Mouse (Mus musculus) heart, embryonic 13.5 days (tissue): Measurements from ENCODE around the gene Cfap97d1. TPM values are rescaled to one million over a fixed set of nuclear protein-coding genes. Genes with fewer than 3 reads are reported as not detected.

Source experiments
- ATAC-seq: fragments of 200-750 bp; cut with Nextera tagmentation; 2 replicates; pipeline ENCODE4 v1.8.0; 2017; ENCODE audit warnings: moderate TSS enrichment; ENCODE audit not compliant: insufficient number of reproducible peaks, low FRiP score, low TSS enrichment; ENCODE audit errors: extremely low read depth
- H3K27ac ChIP-seq: fragments of 300-500 bp; sonication (generic); replicated peaks from 2 replicates; pipeline ENCODE4 v1.5.1; 2015; ENCODE audit warnings: moderate library complexity, mild to moderate bottlenecking, inconsistent platforms
- H3K27me3 ChIP-seq: fragments of 300-500 bp; sonication (generic); replicated peaks from 2 replicates; pipeline ENCODE4 v1.6.1; 2015; ENCODE audit warnings: mild to moderate bottlenecking, inconsistent platforms
- H3K36me3 ChIP-seq: fragments of 300-500 bp; sonication (generic); 2 replicates; pipeline ENCODE4 v1.6.1; 2015; ENCODE audit warnings: mild to moderate bottlenecking, inconsistent platforms
- H3K4me1 ChIP-seq: fragments of 300-500 bp; sonication (generic); 2 replicates; pipeline ENCODE4 v1.6.1; 2015; ENCODE audit warnings: inconsistent platforms
- H3K4me2 ChIP-seq: fragments of 300-500 bp; sonication (generic); 2 replicates; pipeline ENCODE4 v1.6.1; 2015; ENCODE audit warnings: inconsistent platforms, mild to moderate bottlenecking, moderate library complexity
- H3K4me3 ChIP-seq: fragments of 300-500 bp; sonication (generic); 2 replicates; pipeline ENCODE4 v1.5.1; 2015; ENCODE audit warnings: moderate library complexity, mild to moderate bottlenecking, inconsistent platforms
- H3K9ac ChIP-seq: fragments of 300-500 bp; sonication (generic); 2 replicates; pipeline ENCODE4 v1.6.1; 2015; ENCODE audit warnings: inconsistent platforms, mild to moderate bottlenecking, moderate library complexity
- H3K9me3 ChIP-seq: fragments of 300-500 bp; sonication (generic); 2 replicates; pipeline ENCODE4 v1.6.1; 2016; ENCODE audit warnings: inconsistent platforms
- WGBS: fragments of 180-500 bp; shearing (Covaris S2); methylation state at CpG from one replicate; pipeline ENCODE4 v1.1.7; 2015; ENCODE audit warnings: mixed read lengths; 5-methylcytosine and 5-hydroxymethylcytosine counted together
- polyA plus RNA-seq: library from polyadenylated mRNA; unstranded; fragments of >200 nt; fragmentation: Nextera tagmentation; extraction: Ambion mirVana; gene quantifications from 2 replicates; pipeline ENCODE4 v1.2.1, GENCODE M21; 2015

Cfap97d1 gene
- polyA plus RNA-seq, 1 experiment from 2014 or later = not detected

- Histone ChIP-seq H3K36me3 (no peaks in the 10 kb centered on the region), H3K27me3 (peaks cover 11% of the 10 kb centered on the region; the same call in 1 of the 2 replicates), H3K9ac (no peak overlapping the region), H3K27ac (no peak overlapping the region), H3K9me3 (no peaks in the 10 kb centered on the region), H3K4me2 (no peak overlapping the region), H3K4me3 (no peak overlapping the region), H3K4me1 (peaks cover 12% of the 10 kb centered on the region)
- WGBS = 64% methylated on average over 3 of the region's 3 CpGs
- no peak for ATAC-seq
Observed at GRCm38 (mm10) chr11:101991813-101992212, 7.7 kb downstream of the Cfap97d1 start.

GRCm38 (mm10) chr11:101992411-101992810, 8.3 kb downstream of the Cfap97d1 start:
- H3K27me3 ChIP-seq = peaks cover 11% of the 10 kb centered on the region; the same call in 1 of the 2 replicates
- H3K36me3 ChIP-seq = no peaks in the 10 kb centered on the region
- H3K4me1 ChIP-seq = peaks cover 12% of the 10 kb centered on the region
- no peak overlapping the region for H3K4me3 ChIP-seq
- no peak overlapping the region for H3K9ac ChIP-seq
- H3K4me2 ChIP-seq = no peak overlapping the region
- WGBS = 84% methylated on average over 7 of the region's 7 CpGs
- no peak for ATAC-seq
- no peaks in the 10 kb centered on the region for H3K9me3 ChIP-seq
- H3K27ac ChIP-seq = no peak overlapping the region

- ATAC-seq = no peak
- Histone ChIP-seq H3K9me3 (no peaks in the 10 kb centered on the region), H3K4me3 (no peak overlapping the region), H3K36me3 (no peaks in the 10 kb centered on the region), H3K9ac (no peak overlapping the region), H3K4me2 (no peak overlapping the region), H3K27ac (0 out of 2 replicates have a peak overlapping the region, but pooled peaks have one; percentile 9), H3K27me3 (no peaks in the 10 kb centered on the region), H3K4me1 (peaks cover 18% of the 10 kb centered on the region)
- 39% methylated on average over 8 of the region's 8 CpGs for WGBS
Observed at GRCm38 (mm10) chr11:101994100-101994499, 10.0 kb downstream of the Cfap97d1 start.

- Histone ChIP-seq H3K27me3 (no peaks in the 10 kb centered on the region), H3K4me3 (no peak overlapping the region), H3K4me1 (peaks cover 22% of the 10 kb centered on the region), H3K4me2 (no peak overlapping the region), H3K36me3 (no peaks in the 10 kb centered on the region), H3K27ac (no peak overlapping the region), H3K9me3 (no peaks in the 10 kb centered on the region), H3K9ac (no peak overlapping the region)
- 82% methylated on average over 7 of the region's 7 CpGs for WGBS
- ATAC-seq = no peak
Observed at GRCm38 (mm10) chr11:101995938-101996337, 11.9 kb downstream of the Cfap97d1 start.

GRCm38 (mm10) chr11:101998258-101998657, 14.2 kb downstream of the Cfap97d1 start:
- 47% methylated on average over 5 of the region's 5 CpGs for WGBS

GRCm38 (mm10) chr11:101999466-101999865, 15.4 kb downstream of the Cfap97d1 start:
- Histone ChIP-seq H3K4me1 (peaks cover 14% of the 10 kb centered on the region), H3K9ac (no peak overlapping the region), H3K4me3 (no peak overlapping the region), H3K27ac (no peak overlapping the region; the same call in 1 of the 2 replicates), H3K27me3 (no peaks in the 10 kb centered on the region), H3K9me3 (no peaks in the 10 kb centered on the region), H3K4me2 (no peak overlapping the region), H3K36me3 (0 out of 2 replicates have a peak, but pooled peaks cover 3% of the 10 kb centered on the region)
- no peak for ATAC-seq
- WGBS = 49% methylated on average over 4 of the region's 4 CpGs

More at GRCm38 (mm10) chr11:101998258-101998657, 14.2 kb downstream of the Cfap97d1 start:
- Histone ChIP-seq H3K27ac (0 out of 2 replicates have a peak overlapping the region, but pooled peaks have one; percentile 8), H3K4me2 (no peak overlapping the region), H3K4me3 (no peak overlapping the region), H3K9ac (no peak overlapping the region), H3K27me3 (no peaks in the 10 kb centered on the region), H3K36me3 (no peaks in the 10 kb centered on the region), H3K4me1 (peaks cover 22% of the 10 kb centered on the region), H3K9me3 (no peaks in the 10 kb centered on the region)
- no peak for ATAC-seq

- Histone ChIP-seq H3K4me3 (no peak overlapping the region), H3K9me3 (no peaks in the 10 kb centered on the region), H3K9ac (no peak overlapping the region), H3K4me1 (peaks cover 6% of the 10 kb centered on the region), H3K27ac (no peak overlapping the region), H3K27me3 (0 out of 2 replicates have a peak, but pooled peaks cover 3% of the 10 kb centered on the region), H3K36me3 (peaks cover 8% of the 10 kb centered on the region; the same call in 1 of the 2 replicates), H3K4me2 (no peak overlapping the region)
- 85% methylated on average over 8 of the region's 8 CpGs for WGBS
- ATAC-seq = no peak
Observed at GRCm38 (mm10) chr11:102004251-102004650, 20.2 kb downstream of the Cfap97d1 start.

GRCm38 (mm10) chr11:102006271-102006670, 22.2 kb downstream of the Cfap97d1 start:
- Histone ChIP-seq H3K4me1 (0 out of 2 replicates have a peak, but pooled peaks cover 4% of the 10 kb centered on the region), H3K27me3 (0 out of 2 replicates have a peak, but pooled peaks cover 3% of the 10 kb centered on the region), H3K9me3 (no peaks in the 10 kb centered on the region), H3K9ac (no peak overlapping the region), H3K4me3 (no peak overlapping the region), H3K36me3 (peaks cover 8% of the 10 kb centered on the region; the same call in 1 of the 2 replicates), H3K27ac (no peak overlapping the region), H3K4me2 (no peak overlapping the region)
- WGBS = 70% methylated on average over 9 of the region's 9 CpGs
- no peak for ATAC-seq

GRCm38 (mm10) chr11:102006688-102007087, 22.6 kb downstream of the Cfap97d1 start:
- Histone ChIP-seq H3K4me2 (no peak overlapping the region), H3K4me1 (0 out of 2 replicates have a peak, but pooled peaks cover 4% of the 10 kb centered on the region), H3K4me3 (no peak overlapping the region), H3K27me3 (0 out of 2 replicates have a peak, but pooled peaks cover 3% of the 10 kb centered on the region), H3K9ac (no peak overlapping the region), H3K9me3 (no peaks in the 10 kb centered on the region), H3K36me3 (peaks cover 12% of the 10 kb centered on the region; the same call in 1 of the 2 replicates), H3K27ac (no peak overlapping the region)
- no peak for ATAC-seq
- WGBS = 82% methylated on average over 5 of the region's 5 CpGs

- peaks cover 18% of the 10 kb centered on the region; the same call in 1 of the 2 replicates for H3K36me3 ChIP-seq
- 0 out of 2 replicates have a peak, but pooled peaks cover 4% of the 10 kb centered on the region for H3K4me1 ChIP-seq
- H3K4me2 ChIP-seq = no peak overlapping the region
- H3K9me3 ChIP-seq = no peaks in the 10 kb centered on the region
- no peak overlapping the region for H3K4me3 ChIP-seq
- H3K9ac ChIP-seq = no peak overlapping the region
- 0 out of 2 replicates have a peak, but pooled peaks cover 3% of the 10 kb centered on the region for H3K27me3 ChIP-seq
- no peak for ATAC-seq
- 83% methylated on average over 8 of the region's 8 CpGs for WGBS
- H3K27ac ChIP-seq = no peak overlapping the region
Observed at GRCm38 (mm10) chr11:102008372-102008771, 24.3 kb downstream of the Cfap97d1 start.

GRCm38 (mm10) chr11:102008954-102009637, 25.0 kb downstream of the Cfap97d1 start:
- WGBS = 58% methylated on average over 15 of the region's 15 CpGs
- Histone ChIP-seq H3K9me3 (no peaks in the 10 kb centered on the region), H3K27ac (no peak overlapping the region), H3K4me3 (no peak overlapping the region), H3K4me1 (0 out of 2 replicates have a peak, but pooled peaks cover 4% of the 10 kb centered on the region), H3K27me3 (0 out of 2 replicates have a peak, but pooled peaks cover 3% of the 10 kb centered on the region), H3K4me2 (no peak overlapping the region), H3K9ac (no peak overlapping the region), H3K36me3 (peaks cover 18% of the 10 kb centered on the region; the same call in 1 of the 2 replicates)
- ATAC-seq = peak; percentile 48; the same call in 1 of the 2 replicates
